Mouse (Mus musculus) heart, postnatal 4 days (tissue): ENCODE measurements around the gene Tmem170b. TPM values are rescaled to one million over a fixed set of nuclear protein-coding genes. Genes with fewer than 3 reads are reported as not detected.

Experiments
- DNase-seq: peaks from one replicate; pipeline ENCODE4 v3.0.0; 2021
- total RNA-seq, 2 experiments: library from RNA; stranded (reverse); gene quantifications; 2 replicates each; pipeline ENCODE4 v1.2.3; 2021

The Tmem170b gene
- total RNA-seq, 2 experiments from 2014 or later, result 25.4 to 26.2 TPM

- DNase-seq, result no peak
Observed at GRCm38 (mm10) chr13:41614539-41614938, 8.8 kb downstream of the Tmem170b start.

- DNase-seq, result no peak
Observed at GRCm38 (mm10) chr13:41614982-41615381, 9.3 kb downstream of the Tmem170b start.

DNA sequence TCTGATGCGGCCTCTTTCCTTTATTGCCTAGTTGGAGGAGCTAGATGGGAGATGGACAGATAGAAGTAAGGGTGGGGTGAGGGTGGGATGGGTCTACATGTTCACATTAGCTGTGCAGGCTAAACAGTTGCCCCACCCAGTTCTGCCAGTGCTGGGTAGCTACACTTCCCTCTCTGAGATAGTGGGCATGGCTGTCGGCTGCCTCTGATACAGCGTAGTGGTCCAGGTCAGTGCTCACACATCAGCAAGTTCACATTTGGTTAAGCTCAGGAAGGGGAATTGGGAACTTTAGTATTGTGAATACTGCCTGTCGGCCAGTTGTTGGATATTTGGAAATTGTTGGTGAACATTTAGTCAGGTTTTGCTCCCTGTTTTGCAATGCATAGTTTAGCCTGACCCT lies 13.8 kb downstream of the Tmem170b start:
- no peak for DNase-seq

GRCm38 (mm10) chr13:41620132-41620531 lies 14.4 kb downstream of the Tmem170b start:
- no peak for DNase-seq

- DNase-seq, result no peak
Observed at GRCm38 (mm10) chr13:41624123-41624522, 18.4 kb downstream of the Tmem170b start.

DNA sequence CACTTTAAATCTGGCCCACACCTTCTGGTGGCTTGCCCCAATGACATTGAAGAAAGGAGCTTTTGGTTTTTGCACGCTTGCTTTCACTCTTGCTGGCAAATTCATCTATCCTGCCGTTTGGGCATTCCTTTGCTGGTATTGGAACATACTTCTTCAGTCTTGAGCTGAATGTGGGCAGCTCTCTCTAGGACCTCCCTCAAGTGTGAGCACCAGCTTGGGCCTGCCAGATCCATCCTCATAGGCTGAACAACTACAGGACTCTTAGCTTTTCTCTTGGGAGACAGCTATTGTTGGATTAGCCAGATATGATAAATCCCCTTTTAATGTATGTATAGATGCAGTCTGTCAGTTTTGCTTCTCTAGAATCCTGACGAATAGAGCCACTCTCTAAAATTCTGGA lies 19.5 kb downstream of the Tmem170b start:
- no peak for DNase-seq

DNA sequence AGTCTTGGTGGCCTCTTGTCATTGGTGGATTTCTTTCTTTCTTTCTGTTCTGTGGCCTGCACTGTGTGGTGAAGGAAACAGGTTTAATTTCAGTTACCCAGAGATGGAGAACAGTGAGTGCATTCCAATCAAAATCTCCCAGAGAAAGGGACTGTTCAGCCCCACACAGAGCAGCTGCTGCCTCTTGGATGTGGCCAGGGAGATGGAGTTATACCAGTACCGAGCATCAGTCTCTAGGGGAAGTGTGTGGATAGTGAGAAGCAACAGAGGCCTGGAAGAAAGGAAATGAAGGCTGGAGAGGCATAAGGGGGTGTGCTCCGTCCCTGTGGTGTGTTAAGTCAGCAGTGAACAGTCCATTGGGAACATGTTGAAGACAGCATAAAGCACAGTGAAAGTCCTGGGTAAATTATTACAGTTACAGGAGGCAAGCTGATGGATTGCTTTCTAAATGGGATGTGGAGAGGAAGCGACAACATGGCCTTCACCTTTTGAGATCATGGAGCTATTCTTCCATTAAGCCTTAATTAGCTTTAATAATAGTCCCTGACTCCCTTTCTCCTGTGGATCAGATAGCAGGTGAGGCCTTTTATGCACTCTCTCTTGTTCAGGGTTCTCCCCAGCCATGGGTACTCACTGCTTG lies 21.7 kb downstream of the Tmem170b start:
- no peak for DNase-seq

GRCm38 (mm10) chr13:41634401-41634818 lies 28.7 kb downstream of the Tmem170b start:
- peak; percentile 84 for DNase-seq

GRCm38 (mm10) chr13:41638083-41638482 lies 32.4 kb downstream of the Tmem170b start:
- DNase-seq, result no peak

GRCm38 (mm10) chr13:41642851-41643250 lies 37.1 kb downstream of the Tmem170b start:
- peak; percentile 89 for DNase-seq

DNA sequence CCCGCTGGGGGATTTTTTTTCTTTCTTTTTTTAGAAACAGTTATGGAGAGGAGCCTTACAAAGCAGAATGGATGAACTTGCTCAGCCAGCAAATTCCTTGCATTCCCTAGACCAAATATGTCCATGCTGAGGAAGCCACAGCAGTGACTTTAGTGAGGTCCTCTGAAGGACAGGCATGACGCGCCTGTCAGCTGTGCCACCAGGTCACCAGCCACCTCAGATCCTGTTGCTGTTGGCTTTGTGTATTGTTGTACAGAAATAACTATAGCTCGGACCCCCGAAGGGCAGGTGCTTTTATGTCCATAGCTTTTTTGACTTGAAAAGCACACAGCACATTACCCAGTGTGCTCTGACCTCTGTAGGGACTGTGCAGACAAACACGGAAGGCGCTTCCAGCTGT lies 38.1 kb downstream of the Tmem170b start:
- DNase-seq, result peak; percentile 65

DNA sequence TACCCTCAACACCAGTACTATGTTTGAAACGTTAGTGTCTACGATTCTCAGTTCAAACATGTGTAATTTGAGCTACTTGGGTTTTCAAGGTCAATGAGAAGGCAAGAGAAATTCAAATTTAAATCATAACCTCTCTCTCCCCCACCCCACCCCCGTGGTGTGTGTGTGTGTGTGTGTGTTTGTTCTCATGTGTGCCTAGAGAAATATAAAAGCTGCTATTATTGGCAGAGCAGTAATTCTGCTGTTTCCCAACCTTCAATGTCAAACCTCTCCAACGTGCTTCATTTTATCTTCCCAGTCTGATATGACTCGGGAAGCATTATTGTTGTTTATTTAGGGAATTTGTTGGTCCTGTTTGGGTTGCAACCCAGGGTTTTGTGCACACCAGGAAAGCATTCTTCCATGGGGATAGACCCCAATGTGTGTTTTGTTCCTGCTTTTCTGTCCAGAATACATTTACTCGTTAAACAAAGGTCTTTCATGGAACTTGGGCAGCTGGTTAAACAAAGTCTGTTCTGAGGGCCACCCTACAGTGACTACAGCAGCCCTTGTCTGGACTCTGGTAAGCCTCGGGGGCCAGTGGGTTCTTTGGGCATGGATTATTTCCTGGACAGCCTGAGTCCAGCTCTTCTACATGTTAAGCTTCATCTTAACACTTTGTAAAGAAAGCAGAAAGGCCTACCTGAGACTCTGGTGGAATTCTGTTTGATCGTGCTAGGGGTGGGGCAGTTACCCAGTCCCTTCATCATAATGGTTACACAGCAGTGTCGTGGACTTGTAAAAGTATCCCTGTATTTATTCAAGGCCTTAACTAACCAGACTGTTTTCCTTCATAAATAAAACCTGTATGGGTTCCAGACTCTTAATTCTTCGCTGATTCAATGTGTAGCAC lies 39.1 kb downstream of the Tmem170b start:
- no peak for DNase-seq

- DNase-seq, result no peak
Observed at GRCm38 (mm10) chr13:41645483-41645859, 39.8 kb downstream of the Tmem170b start.

- no peak for DNase-seq
Observed at GRCm38 (mm10) chr13:41647976-41648375, 42.3 kb downstream of the Tmem170b start.

GRCm38 (mm10) chr13:41650665-41651064 lies 45.0 kb downstream of the Tmem170b start:
- no peak for DNase-seq

DNA sequence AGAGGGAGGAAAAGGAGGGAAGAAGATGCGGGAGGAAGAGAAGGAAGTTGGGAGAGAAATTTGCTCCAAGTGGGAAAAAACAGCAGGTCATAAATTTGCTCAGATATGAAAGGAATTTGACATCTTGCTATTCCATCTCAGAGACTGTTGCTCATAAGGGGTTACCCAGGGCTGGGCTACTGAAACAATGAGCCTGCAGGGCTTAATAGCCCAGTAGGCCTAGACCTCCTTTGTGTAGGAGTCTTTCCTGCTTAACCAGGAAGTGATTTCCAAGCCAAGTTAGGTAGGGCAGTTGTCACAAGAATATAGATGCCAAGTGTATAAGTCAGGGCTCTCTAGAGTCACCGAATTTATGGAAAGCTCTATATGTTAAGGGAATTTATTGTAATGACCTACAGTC lies 48.1 kb downstream of the Tmem170b start:
- DNase-seq, result no peak

- peak; percentile 29 for DNase-seq
Observed at GRCm38 (mm10) chr13:41655576-41656090, 49.9 kb downstream of the Tmem170b start.

GRCm38 (mm10) chr13:41660052-41660793 lies 54.5 kb downstream of the Tmem170b start:
- no peak for DNase-seq

DNA sequence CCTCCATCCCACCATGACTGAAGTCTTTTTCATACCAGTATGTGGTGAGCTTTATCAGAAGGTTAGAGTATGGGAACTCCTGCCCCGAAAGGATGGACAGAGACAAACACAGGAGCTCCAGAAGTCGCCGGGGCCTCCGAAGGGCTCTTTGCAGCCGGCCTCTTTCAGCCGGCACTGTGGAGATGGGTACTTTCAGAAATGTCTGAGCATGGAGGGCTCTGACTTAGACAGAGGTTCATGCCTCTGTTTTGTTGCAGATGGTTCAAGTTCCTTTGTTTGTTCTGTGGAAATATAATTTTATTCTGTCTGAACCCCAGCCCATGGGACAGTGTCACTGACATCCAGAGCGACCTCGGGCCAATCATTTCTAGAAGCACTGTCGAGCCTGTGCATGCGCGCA lies 55.4 kb downstream of the Tmem170b start:
- no peak for DNase-seq

GRCm38 (mm10) chr13:41662401-41663070 lies 56.8 kb downstream of the Tmem170b start:
- DNase-seq, result peak; percentile 74

- DNase-seq, result no peak
Observed at GRCm38 (mm10) chr13:41663501-41664195, 57.9 kb downstream of the Tmem170b start.

GRCm38 (mm10) chr13:41669951-41670350 lies 64.2 kb downstream of the Tmem170b start:
- no peak for DNase-seq
